Mouse (Mus musculus) liver, embryonic 13.5 days (tissue): ENCODE results near the gene Nr6a1. TPM values are rescaled to one million over a fixed set of nuclear protein-coding genes. Genes with fewer than 3 reads are reported as not detected.
A peak's percentile ranks its signal among the peaks of the same experiment; 100 is the strongest.

ENCODE experiments used
- ATAC-seq: fragments of 200-750 bp; cut with Nextera tagmentation; 2 replicates; pipeline ENCODE4 v1.8.0; 2017; ENCODE audit warnings: low read depth, mild to moderate bottlenecking, moderate number of reproducible peaks, moderate library complexity
- DNase-seq: peaks from one replicate; pipeline ENCODE4 v3.0.0; 2022
- H3K27ac ChIP-seq: fragments of 300-500 bp; sonication (generic); 2 replicates; pipeline ENCODE4 v1.5.1; 2015; ENCODE audit warnings: moderate library complexity, mild to moderate bottlenecking, inconsistent platforms
- H3K27me3 ChIP-seq: fragments of 300-500 bp; sonication (generic); 2 replicates; pipeline ENCODE4 v1.6.1; 2015; ENCODE audit warnings: mild to moderate bottlenecking, inconsistent platforms
- H3K36me3 ChIP-seq: fragments of 300-500 bp; sonication (generic); 2 replicates; pipeline ENCODE4 v1.6.1; 2015; ENCODE audit warnings: mild to moderate bottlenecking, inconsistent platforms
- H3K4me1 ChIP-seq: fragments of 300-500 bp; sonication (generic); replicated peaks from 2 replicates; pipeline ENCODE4 v1.6.1; 2015; ENCODE audit warnings: inconsistent platforms
- H3K4me2 ChIP-seq: fragments of 300-500 bp; sonication (generic); 2 replicates; pipeline ENCODE4 v1.6.1; 2015; ENCODE audit warnings: inconsistent platforms, mild to moderate bottlenecking, moderate library complexity
- H3K4me3 ChIP-seq: fragments of 300-500 bp; sonication (generic); replicated peaks from 2 replicates; pipeline ENCODE4 v1.5.1; 2015; ENCODE audit warnings: mild to moderate bottlenecking, inconsistent platforms
- H3K9ac ChIP-seq: fragments of 300-500 bp; sonication (generic); 2 replicates; pipeline ENCODE4 v1.6.1; 2015; ENCODE audit warnings: mild to moderate bottlenecking, inconsistent platforms
- H3K9me3 ChIP-seq: fragments of 300-500 bp; sonication (generic); replicated peaks from 2 replicates; pipeline ENCODE4 v1.6.1; 2016; ENCODE audit warnings: inconsistent platforms
- WGBS: fragments of 180-500 bp; shearing (Covaris S2); methylation state at CpG from one replicate; pipeline ENCODE4 v1.1.7; 2015; ENCODE audit not compliant: insufficient replicate concordance; 5-methylcytosine and 5-hydroxymethylcytosine counted together
- polyA plus RNA-seq: library from polyadenylated mRNA; unstranded; fragments of >200 nt; fragmentation: Nextera tagmentation; extraction: Ambion mirVana; gene quantifications from 2 replicates; pipeline ENCODE4 v1.2.1, GENCODE M21; 2015

The Nr6a1 gene
- polyA plus RNA-seq, 1 experiment from 2014 or later = 0.83 TPM

GRCm38 (mm10) chr2:38866711-38867110 is 60.8 kb downstream of the Nr6a1 start:
- H3K27ac ChIP-seq = no peak overlapping the region
- ATAC-seq (no peak), DNase-seq (no peak)
- no peak overlapping the region for H3K9ac ChIP-seq
- H3K27me3 ChIP-seq = no peaks in the 10 kb centered on the region
- H3K4me3 ChIP-seq = no peak overlapping the region
- no peaks in the 10 kb centered on the region for H3K4me1 ChIP-seq
- WGBS = 56% methylated on average over 1 of the region's 1 CpGs
- H3K9me3 ChIP-seq = no peaks in the 10 kb centered on the region
- no peak overlapping the region for H3K4me2 ChIP-seq
- no peaks in the 10 kb centered on the region for H3K36me3 ChIP-seq

DNA sequence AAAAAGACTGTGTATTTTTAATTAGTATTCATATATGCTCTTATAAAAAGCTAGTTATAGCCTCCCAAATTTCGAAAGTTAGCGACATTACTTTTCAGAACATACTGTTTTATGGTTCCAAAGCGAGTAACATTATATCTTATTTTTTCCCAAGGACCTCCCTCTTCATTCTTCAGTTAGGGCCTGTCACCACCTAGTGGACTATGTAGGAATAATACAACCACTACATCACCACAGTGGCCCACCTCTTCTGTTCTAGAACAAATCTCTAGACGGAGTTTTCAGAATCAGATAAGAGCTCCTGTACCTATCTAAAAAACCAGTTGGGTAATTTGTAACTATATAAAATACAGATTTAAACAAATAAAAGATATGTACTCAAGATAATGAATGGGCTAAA is 63.5 kb downstream of the Nr6a1 start:
- Histone ChIP-seq H3K36me3 (no peaks in the 10 kb centered on the region), H3K27ac (no peak overlapping the region), H3K4me3 (no peak overlapping the region), H3K27me3 (no peaks in the 10 kb centered on the region), H3K4me2 (no peak overlapping the region), H3K4me1 (no peaks in the 10 kb centered on the region), H3K9ac (no peak overlapping the region), H3K9me3 (no peaks in the 10 kb centered on the region)
- 20% methylated on average over 4 of the region's 4 CpGs for WGBS
- DNase-seq (no peak), ATAC-seq (no peak)

DNA sequence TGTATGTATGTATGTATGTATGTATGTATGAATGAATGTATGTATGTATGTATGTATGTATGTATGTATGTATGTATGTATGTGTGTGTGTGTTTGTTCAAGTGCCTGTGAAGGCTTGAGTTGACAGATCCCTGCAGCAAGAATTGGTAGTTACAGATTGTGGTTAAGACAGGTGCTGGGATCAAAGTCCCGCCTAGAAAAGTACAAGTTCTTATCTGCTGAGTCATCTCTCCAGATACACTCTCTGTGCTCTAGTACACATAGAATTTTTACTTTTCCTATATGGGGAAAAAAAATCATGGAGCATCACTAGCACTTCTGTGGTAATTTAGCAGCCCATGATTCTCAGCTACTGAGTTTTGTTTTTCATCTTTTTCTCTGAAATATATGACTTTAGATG is 75.7 kb downstream of the Nr6a1 start:
- no peak overlapping the region for H3K4me2 ChIP-seq
- no peak overlapping the region for H3K9ac ChIP-seq
- no peaks in the 10 kb centered on the region for H3K4me1 ChIP-seq
- DNase-seq (no peak), ATAC-seq (no peak)
- 23% methylated on average over 1 of the region's 1 CpGs for WGBS
- no peaks in the 10 kb centered on the region for H3K36me3 ChIP-seq
- H3K4me3 ChIP-seq = no peak overlapping the region
- H3K27me3 ChIP-seq = no peaks in the 10 kb centered on the region
- H3K27ac ChIP-seq = no peak overlapping the region
- no peaks in the 10 kb centered on the region for H3K9me3 ChIP-seq

DNA sequence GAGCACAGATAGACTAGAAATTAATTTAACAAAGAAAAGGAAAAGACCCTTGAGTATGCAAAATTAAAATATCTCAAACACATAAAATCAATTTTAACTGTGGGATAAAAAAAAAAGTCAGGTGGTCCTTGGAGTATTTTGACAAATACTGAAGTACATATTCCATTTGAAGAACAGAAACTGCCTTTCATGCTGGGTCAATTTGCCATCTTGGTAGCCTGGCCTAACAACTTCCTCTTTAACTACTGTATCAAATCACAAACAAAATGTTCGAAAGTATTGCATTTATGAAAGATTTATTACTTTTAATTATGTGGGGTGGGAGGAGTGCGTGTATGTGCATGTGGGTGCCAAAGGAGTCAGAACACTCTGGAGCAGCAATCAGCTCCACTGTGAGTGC is 81.2 kb downstream of the Nr6a1 start:
- WGBS = 81% methylated on average over 2 of the region's 2 CpGs
- no peaks in the 10 kb centered on the region for H3K27me3 ChIP-seq
- no peaks in the 10 kb centered on the region for H3K36me3 ChIP-seq
- no peak overlapping the region for H3K9ac ChIP-seq
- DNase-seq = no peak
- no peak overlapping the region for H3K4me3 ChIP-seq
- H3K4me2 ChIP-seq = no peak overlapping the region
- no peak overlapping the region for H3K27ac ChIP-seq
- H3K4me1 ChIP-seq = no peaks in the 10 kb centered on the region
- ATAC-seq = no peak
- H3K9me3 ChIP-seq = no peaks in the 10 kb centered on the region

GRCm38 (mm10) chr2:38835489-38835888 is 92.0 kb downstream of the Nr6a1 start:
- no peak overlapping the region for H3K4me3 ChIP-seq
- 31% methylated on average over 6 of the region's 6 CpGs for WGBS
- no peaks in the 10 kb centered on the region for H3K9me3 ChIP-seq
- no peaks in the 10 kb centered on the region for H3K27me3 ChIP-seq
- ATAC-seq (no peak), DNase-seq (no peak)
- no peak overlapping the region for H3K27ac ChIP-seq
- H3K36me3 ChIP-seq = no peaks in the 10 kb centered on the region
- H3K9ac ChIP-seq = no peak overlapping the region
- H3K4me2 ChIP-seq = no peak overlapping the region
- peaks cover 13% of the 10 kb centered on the region for H3K4me1 ChIP-seq

- DNase-seq (no peak), ATAC-seq (no peak)
- Histone ChIP-seq H3K4me3 (no peak overlapping the region), H3K9ac (no peak overlapping the region), H3K27me3 (no peaks in the 10 kb centered on the region), H3K36me3 (no peaks in the 10 kb centered on the region), H3K27ac (no peak overlapping the region), H3K9me3 (no peaks in the 10 kb centered on the region), H3K4me1 (peaks cover 20% of the 10 kb centered on the region), H3K4me2 (no peak overlapping the region)
Measured at GRCm38 (mm10) chr2:38831976-38832375, 95.5 kb downstream of the Nr6a1 start.

- WGBS = 52% methylated on average over 1 of the region's 1 CpGs
Measured at GRCm38 (mm10) chr2:38829521-38829920, 98.0 kb downstream of the Nr6a1 start.

GRCm38 (mm10) chr2:38827801-38828306 is 99.6 kb downstream of the Nr6a1 start:
- H3K9me3 ChIP-seq = no peaks in the 10 kb centered on the region
- 30% methylated on average over 3 of the region's 3 CpGs for WGBS
- H3K4me2 ChIP-seq = no peak overlapping the region
- H3K27me3 ChIP-seq = no peaks in the 10 kb centered on the region
- no peak overlapping the region for H3K27ac ChIP-seq
- ATAC-seq (no peak), DNase-seq (no peak)
- peaks cover 34% of the 10 kb centered on the region for H3K4me1 ChIP-seq
- H3K36me3 ChIP-seq = no peaks in the 10 kb centered on the region
- no peak overlapping the region for H3K9ac ChIP-seq
- no peak overlapping the region for H3K4me3 ChIP-seq

More at GRCm38 (mm10) chr2:38829521-38829920, 98.0 kb downstream of the Nr6a1 start:
- Histone ChIP-seq H3K27me3 (no peaks in the 10 kb centered on the region), H3K9ac (no peak overlapping the region), H3K4me3 (no peak overlapping the region), H3K9me3 (no peaks in the 10 kb centered on the region), H3K36me3 (no peaks in the 10 kb centered on the region), H3K4me1 (peaks cover 28% of the 10 kb centered on the region), H3K27ac (no peak overlapping the region), H3K4me2 (no peak overlapping the region)
- ATAC-seq = no peak
- DNase-seq = no peak

- Histone ChIP-seq H3K27me3 (no peaks in the 10 kb centered on the region), H3K9ac (no peak overlapping the region), H3K4me1 (peaks cover 31% of the 10 kb centered on the region), H3K9me3 (no peaks in the 10 kb centered on the region), H3K4me3 (no peak overlapping the region), H3K27ac (no peak overlapping the region), H3K36me3 (no peaks in the 10 kb centered on the region), H3K4me2 (no peak overlapping the region)
- no peak for ATAC-seq
- no peak for DNase-seq
Measured at GRCm38 (mm10) chr2:38826189-38826588, 101.3 kb downstream of the Nr6a1 start.

DNA sequence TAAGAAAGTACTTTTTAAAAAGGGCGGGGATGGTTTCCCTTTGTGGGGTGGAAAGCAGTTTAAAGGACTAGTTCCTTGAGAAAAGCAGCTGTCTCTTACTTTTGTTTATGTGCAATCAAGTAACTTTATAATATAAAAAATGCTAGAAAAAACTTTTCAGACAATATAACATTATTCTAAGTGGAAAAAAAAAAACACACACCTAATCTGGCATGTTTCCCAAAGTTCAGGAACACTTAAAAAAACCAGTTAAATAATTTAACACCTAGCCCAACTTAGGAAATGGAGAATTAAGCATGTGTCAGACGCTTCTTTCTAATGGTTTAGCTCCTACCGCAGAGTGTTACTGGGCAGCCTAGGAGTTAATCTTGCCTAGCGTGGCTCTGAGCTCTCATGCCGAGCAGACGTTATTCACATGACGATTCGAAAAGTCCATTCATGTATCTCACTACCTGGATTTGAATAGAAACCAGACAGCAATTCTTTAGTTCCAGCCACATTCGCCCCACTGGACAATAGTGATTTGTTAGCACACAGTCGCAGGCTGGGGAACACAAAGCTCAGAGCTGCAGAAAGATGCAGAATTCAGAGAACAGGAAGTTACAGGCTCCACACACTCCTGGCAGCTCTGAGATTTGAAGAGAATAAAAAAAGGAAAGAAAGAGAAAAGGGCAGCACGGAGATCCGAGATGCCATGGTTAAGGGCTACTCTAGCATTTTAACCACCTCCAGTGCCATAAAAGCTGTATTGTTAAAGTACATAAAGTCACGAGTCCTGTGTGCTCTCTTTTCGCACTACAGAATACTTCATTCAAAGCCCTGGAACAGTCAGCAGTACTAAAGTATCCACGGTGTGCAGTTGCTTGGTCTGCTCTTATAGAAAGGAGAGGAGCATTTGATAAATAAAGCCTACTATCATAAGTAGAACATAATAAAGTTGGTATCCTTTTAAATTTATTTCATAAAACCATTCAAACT is 102.4 kb downstream of the Nr6a1 start:
- Histone ChIP-seq H3K27me3 (no peaks in the 10 kb centered on the region), H3K27ac (0 out of 2 replicates have a peak overlapping the region, but pooled peaks have one; percentile 5), H3K36me3 (no peaks in the 10 kb centered on the region), H3K9me3 (no peaks in the 10 kb centered on the region), H3K9ac (peak overlapping the region; percentile 47; the same call in 1 of the 2 replicates), H3K4me1 (peaks cover 24% of the 10 kb centered on the region), H3K4me3 (peak overlapping the region; percentile 33), H3K4me2 (peak overlapping the region; percentile 49)
- ATAC-seq (no peak), DNase-seq (no peak)
- WGBS = 29% methylated on average over 15 of the region's 15 CpGs

DNA sequence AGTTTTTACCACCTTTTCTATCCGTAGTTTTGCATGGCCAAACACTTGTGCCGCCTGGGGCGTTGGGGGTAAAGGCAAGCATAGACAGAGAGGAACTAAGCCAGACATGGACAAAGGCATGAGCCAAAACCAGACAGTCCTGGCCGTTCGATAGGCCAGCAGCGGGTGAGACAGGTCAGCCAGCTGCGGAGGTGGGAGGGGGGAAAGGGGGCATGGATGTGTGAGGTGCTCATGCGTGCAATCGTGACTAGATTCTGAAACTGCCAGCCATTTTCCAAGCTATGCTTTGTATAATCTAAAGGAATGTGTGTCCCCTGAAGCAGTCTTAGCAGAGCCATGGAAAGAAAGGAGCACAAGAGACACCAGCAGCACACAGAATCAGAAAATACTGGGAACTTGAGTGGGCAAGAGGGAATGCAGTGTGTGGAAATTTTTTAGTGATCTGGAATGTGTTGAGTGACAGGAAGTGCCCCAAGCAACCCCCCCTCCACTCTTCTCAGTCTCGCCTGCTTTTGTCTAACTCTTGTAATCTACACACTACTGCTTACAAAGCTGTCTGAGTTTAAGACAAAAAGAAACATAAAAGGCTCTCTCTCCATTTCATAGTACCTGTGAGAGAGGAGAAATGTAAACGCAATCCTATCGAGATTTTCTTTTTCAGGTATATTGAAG is 103.4 kb downstream of the Nr6a1 start:
- no peaks in the 10 kb centered on the region for H3K27me3 ChIP-seq
- H3K9ac ChIP-seq = peak overlapping the region; percentile 71
- H3K27ac ChIP-seq = peak overlapping the region; percentile 77
- peak; percentile 11 for DNase-seq
- H3K4me3 ChIP-seq = peak overlapping the region; percentile 59
- H3K4me1 ChIP-seq = peaks cover 22% of the 10 kb centered on the region
- ATAC-seq = peak; percentile 76
- no peaks in the 10 kb centered on the region for H3K36me3 ChIP-seq
- H3K9me3 ChIP-seq = no peaks in the 10 kb centered on the region
- peak overlapping the region; percentile 69 for H3K4me2 ChIP-seq
- WGBS = 20% methylated on average over 12 of the region's 12 CpGs
